Mouse (Mus musculus): Measurements from ENCODE around the gene Acad10.

GRCm38 (mm10) chr5:121639601-121640000 lies 20.7 kb downstream of the Acad10 start:
- TF ChIP-seq POLR2A (IDR thresholded peaks at IDR 0.05; ENCODE audit: insufficient read length, low read depth) (no peak), TCF12 (IDR thresholded peaks at IDR 0.05; ENCODE audit: insufficient read depth, poor library complexity, severe bottlenecking) (no peak), E2F4 (IDR thresholded peaks at IDR 0.05; ENCODE audit: insufficient read depth) (no peak), CEBPB (IDR thresholded peaks at IDR 0.05; ENCODE audit: insufficient read depth, poor library complexity, severe bottlenecking) (no peak), MAX (IDR thresholded peaks at IDR 0.05; ENCODE audit: low read depth) (no peak), POLR2AphosphoS2 (IDR thresholded peaks at IDR 0.05; ENCODE audit: insufficient read length, low read depth) (no peak), MYOD1 (IDR thresholded peaks at IDR 0.05; ENCODE audit: control insufficient read depth in 1 of 3, insufficient read length in 2 of 3, low read depth in 2 of 3) (no peak), TCF3 (IDR thresholded peaks at IDR 0.05; ENCODE audit: insufficient read length, low read depth) (no peak)

All from myocyte (in vitro differentiated cells).